Mouse (Mus musculus): ENCODE data around the gene Galnt14.
A peak's percentile ranks its signal among the peaks of the same experiment; 100 is the strongest.

Galnt14 gene

GRCm38 (mm10) chr17:73568204-73568603 is 142.0 kb downstream of the Galnt14 start:
- DNase-seq = no peak

- DNase-seq = no peak
These were observed 149.1 kb downstream of the Galnt14 start for GRCm38 (mm10) chr17:73561149-73561548.

DNA sequence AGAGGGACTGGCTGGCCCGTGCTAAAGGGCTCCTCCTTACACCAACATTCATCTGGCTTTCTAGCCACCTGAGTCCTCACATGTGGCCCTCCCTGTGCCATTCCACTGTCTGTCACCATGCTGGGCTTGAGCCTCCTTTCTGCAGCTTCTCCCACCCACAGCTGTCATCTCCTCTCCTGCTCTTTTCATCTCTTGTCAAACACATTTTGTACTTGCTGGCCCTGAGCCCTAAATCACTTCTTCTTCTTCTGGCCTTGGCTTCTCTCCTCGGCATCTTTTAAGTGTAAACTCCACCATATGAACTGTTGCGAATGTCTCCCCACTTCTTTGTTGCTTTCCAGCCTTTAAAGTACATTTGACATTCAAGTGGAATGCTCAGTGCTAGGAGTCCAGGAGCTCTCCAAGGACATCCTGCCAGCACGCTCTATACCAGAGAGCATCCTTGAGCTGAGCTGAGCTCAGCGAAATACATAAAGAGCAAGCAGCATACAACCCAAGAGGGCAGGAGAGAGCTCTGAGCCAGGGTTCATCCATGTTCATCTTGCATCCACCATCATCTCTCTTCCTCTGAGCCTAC is 150.0 kb downstream of the Galnt14 start:
- DNase-seq = no peak

GRCm38 (mm10) chr17:73559498-73559897 is 150.8 kb downstream of the Galnt14 start:
- DNase-seq = no peak

- DNase-seq = no peak
These were observed 153.2 kb downstream of the Galnt14 start for GRCm38 (mm10) chr17:73557101-73557500.

DNA sequence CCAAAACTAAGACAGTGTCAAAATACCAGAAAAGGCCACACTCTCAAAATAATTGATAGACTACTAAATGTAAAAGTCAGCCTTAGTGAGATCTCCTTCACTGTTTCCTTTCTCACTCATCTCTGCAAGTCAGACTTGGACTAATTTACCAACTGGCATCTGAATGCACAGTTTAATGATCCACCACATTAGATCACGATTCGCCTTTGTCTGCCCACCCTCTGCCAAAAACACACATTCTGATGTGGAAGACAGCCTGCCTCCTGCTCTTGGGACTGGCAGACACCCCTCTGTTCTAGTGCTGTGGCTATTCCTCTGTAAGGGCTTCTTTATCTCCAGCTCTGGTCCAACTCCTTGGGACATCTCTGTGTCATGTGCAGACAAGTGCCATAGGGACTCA is 153.8 kb downstream of the Galnt14 start:
- DNase-seq = no peak

DNA sequence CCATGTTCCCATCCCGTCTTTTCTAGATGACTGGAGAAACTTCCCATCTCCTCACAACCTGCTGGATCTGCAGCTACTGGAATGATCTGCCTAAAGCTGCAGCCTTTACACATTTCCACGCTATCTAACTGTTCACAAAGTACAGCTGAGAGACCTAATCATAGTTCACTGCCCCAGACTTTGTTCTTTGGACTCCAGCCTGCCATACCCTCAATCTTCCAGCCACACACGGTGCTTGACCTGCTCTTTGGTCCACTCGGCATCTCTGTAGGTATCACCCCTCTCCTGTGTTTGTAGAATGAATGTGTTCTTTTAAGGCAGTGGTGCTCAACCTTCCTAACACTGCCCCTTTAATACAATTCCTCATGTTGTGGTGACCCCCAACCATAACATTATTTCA is 155.6 kb downstream of the Galnt14 start:
- no peak for DNase-seq

DNA sequence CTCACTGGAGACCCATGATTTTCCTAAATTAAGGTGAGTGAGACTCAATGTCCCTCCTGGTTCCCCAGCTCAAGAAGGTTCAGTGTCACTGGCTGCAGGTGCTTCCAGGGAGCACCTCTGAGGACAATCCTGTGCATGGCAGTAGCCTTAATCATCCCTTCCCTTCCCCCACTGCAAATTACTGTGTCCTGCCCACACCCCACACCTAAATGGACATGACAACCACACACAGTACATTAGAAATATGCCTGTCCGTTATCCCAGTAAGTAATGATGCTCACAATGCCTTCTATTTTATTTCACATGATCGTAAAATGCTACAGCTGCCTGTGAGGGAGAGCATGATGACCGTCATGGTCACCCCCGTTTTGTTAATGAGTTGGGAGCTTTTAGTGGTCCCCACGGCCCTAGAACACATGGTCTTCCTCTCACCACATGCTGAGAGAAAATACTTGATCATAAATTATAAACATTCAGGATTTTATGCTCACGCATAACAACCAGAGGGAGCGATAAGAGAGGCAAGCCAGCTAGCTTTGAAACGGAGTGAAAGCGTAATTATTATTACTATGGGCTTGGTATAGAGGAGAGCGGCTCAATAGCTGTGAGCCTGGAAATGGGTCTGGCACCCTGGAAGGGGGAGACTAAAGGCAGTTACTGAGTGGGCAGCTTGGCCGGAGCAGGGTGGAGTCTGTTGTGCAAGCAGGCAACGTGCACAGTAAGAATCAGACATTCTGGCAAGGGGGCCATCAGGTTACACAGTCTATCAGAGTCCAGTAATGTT is 161.3 kb downstream of the Galnt14 start:
- DNase-seq = no peak

- DNase-seq = no peak
These were observed 162.1 kb downstream of the Galnt14 start for GRCm38 (mm10) chr17:73548119-73548518.

DNA sequence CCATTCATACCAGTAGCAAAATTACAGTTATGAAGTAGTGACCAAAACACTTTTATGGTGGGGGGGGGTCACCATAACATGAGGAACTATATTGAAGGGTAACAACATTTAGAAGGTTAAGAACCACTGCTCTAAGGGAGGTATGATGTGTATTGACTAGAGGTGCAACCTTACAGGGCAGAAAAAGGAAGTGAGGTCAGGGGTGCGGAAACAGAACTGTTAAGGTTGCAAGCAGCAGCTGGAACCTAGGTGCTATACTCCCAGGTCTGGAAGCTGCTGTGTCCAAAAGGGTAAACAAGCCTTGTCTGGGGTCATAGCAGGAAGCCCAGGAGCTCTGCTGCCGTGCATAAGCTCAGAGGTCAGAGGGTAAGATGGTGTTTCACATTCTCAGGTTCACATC is 162.8 kb downstream of the Galnt14 start:
- DNase-seq = no peak

- no peak for DNase-seq
These were observed 168.3 kb downstream of the Galnt14 start for GRCm38 (mm10) chr17:73541911-73542310.

DNA sequence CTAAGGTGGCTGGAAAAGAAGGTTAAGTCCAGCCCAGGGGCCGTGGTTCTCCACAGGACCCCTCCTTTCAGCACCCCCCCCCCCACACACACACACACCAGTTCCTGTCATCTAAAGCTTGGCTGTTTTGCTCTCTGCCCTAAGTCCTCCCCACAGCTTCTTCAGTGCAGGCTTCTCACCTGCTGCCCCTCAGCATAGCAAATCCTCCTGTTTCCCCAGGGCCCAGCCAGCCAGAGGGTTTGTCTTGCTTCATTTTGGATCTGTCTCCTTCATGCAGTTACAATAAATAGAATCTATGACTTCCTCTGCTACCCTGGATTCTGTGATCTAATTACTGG is 169.1 kb downstream of the Galnt14 start:
- no peak for DNase-seq

DNA sequence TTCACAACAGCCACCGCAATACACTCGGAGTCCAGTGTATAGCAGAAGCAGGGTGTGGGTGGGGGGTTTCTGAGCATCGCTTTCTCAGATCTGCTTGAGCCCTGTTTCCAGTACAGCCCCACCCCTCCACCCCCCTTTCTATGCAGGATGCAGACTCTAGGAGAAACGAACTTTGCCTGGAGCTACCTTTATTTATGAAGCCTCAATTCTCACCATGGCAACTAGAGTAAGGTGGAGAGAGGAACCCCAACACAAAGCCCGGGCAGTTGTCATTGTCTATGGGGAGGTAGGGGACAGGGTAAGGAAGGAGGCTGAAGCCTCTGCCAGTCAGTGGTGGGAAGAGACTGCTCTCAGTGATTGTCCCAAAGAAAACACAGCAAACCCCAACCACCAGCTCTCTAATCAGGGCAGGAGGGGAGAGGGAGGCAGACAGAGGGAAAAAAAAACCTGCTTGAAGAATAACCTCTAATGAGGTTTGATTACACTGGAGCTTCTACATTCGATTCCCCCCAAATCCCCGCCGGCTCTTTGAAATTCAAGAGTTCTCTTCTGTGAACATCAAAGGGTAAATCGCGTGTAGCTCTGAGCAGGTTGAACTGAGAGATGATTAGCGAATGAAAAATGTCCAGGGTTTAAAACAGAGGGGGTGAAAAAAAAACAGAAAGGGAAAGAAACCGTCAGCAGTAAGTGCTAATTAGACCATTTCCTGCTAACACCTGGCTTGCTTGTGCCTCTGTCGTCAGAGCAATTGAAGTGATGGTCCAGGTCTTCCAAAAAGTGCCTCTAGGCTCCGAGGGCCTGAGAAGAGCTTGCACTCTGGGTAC is 169.6 kb downstream of the Galnt14 start:
- no peak for DNase-seq

DNA sequence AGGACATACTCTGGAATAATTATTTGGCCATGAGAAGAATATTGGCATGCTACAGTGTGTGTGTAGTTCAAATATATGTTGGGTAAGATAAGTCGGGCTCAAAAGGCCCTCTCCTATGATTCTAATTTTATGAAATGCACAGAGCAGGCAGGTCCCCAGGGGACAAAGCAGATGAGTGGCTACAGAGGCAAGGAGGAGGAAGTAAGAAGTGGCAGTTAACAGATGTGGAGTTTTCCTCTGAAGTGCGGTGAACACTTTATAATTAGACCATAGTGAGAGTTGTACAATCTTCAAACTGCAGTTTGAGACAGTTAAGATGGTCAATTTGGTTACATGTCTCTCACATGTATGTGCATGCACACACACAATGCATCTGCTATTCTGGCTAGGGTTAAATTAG is 178.4 kb downstream of the Galnt14 start:
- DNase-seq = peak; percentile 3

- no peak for DNase-seq
These were observed 188.1 kb downstream of the Galnt14 start for GRCm38 (mm10) chr17:73522169-73522568.

DNA sequence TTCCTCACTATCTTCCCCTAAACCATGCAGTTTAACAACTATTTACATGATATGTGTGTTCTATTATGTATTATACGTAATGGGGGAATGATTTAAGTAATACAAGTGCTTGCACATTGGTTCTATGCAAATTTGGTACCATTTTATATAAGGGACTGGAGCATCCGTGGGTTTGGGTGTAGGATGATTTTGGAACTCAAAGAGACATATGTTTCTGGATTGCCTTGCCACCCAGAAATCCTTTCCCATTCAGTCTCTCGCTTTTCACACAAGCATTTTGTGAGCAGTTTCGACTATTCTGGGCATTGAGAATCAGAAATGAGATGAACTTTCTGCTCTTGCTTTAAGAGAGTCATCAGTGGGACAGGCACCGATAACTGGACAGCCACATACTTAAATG is 190.9 kb downstream of the Galnt14 start:
- no peak for DNase-seq

- no peak for DNase-seq
These were observed 191.9 kb downstream of the Galnt14 start for GRCm38 (mm10) chr17:73518359-73518758.

- DNase-seq = no peak
These were observed 194.7 kb downstream of the Galnt14 start for GRCm38 (mm10) chr17:73515506-73515905.

DNA sequence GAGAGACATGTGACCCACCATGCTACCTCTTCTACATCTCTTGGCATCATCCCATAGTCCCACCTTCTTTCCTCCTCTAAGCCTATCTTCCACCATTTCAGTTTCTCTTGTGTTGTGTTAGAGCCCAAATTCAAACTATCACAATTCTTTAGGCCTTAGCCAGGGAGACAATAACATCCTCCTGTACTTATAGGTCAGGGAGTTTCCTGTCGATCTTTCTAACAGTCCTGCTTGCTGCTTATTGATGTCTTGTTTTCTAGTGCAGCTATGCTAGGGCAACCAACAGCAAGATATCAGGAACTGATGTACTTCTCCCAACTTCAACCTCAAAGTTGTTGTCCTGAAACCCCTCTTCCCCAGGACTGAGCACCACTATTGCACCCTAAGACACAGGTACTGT is 195.4 kb downstream of the Galnt14 start:
- no peak for DNase-seq

GRCm38 (mm10) chr17:73514258-73514657 is 196.0 kb downstream of the Galnt14 start:
- DNase-seq = no peak

DNA sequence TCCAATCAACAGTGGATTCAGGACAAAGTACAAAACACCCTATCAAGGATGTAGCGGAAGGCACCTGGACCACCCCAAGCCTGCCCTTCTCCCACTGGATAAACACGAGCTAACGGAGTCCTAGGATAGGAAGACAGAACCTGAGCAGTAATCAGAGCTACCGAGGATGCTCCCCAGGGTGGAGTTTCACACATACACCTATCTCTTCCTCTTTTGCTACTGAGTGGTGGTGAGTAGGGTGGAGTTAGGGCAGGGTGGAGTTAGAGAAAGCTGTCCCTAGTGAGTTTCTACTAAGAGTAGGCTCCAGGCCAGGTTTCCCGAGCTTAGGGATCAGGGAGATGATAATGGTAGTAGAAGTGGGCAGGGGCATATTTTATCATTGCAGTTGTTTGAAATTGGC is 197.4 kb downstream of the Galnt14 start:
- DNase-seq = no peak

- DNase-seq = no peak
These were observed 202.3 kb downstream of the Galnt14 start for GRCm38 (mm10) chr17:73507804-73508535.

DNA sequence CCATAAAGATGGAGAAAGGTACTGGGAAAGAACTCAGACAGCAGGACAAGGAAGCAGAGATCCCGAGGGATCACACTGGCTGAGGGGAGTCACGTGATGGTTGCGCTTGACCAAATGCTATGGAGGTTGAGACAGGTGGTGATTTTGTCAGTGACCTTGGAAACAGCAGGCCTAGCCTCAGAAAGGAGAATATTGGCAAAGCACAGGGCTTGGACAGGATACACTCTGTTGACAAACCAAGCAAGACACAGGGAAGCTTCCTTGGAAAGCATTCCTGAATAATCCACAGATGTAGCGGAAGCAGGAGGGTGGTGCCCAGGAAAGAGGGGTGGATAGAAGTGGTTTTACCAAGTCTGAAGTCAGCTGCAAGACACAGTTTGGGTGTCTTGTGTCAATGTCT is 206.1 kb downstream of the Galnt14 start:
- no peak for DNase-seq

All from lung, postnatal 36 days (tissue).